Mouse (Mus musculus): ENCODE measurements around the gene Tmem120b. TPM values are rescaled to one million over a fixed set of nuclear protein-coding genes. Genes with fewer than 3 reads are reported as not detected.
A peak's percentile ranks its signal among the peaks of the same experiment; 100 is the strongest.
"Not testable (repeated sequence)": the region's sequence is repeated elsewhere in the genome, so short reads cannot be mapped to it uniquely, and the experiment has no call there.

Tmem120b gene
- polyA plus RNA-seq, 1 experiment = 1.6 TPM

DNA sequence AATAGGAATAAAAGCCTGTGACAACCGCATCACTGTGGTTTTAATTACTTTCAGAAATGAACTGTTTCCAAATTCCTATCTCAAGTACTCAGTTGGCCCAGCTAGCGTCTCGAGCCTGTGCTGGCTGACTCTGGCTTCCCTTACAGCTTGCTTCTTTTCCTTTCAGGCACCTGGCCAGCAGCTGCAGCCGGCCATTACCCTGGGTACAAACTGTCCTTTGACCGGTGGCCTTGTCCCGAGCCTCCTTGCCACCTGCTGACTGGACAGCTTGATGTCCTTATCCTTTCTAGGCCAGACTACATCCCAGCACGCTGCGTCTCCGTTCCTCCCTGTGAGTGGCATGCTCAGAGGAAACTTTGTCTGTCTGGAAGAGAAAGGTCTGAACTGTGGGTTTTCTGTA is 17.3 kb upstream of the Tmem120b start:
- Histone ChIP-seq H3K4me1 (ENCODE audit: control insufficient read depth, insufficient read depth, insufficient read length, low read length) (no peaks in the 10 kb centered on the region; the same call in 1 of the 2 replicates), H3K27ac (ENCODE audit: insufficient read depth, low read depth, low read length) (no peak overlapping the region), H3K27me3 (ENCODE audit: control insufficient read depth, insufficient read depth, low read length) (no peaks in the 10 kb centered on the region), H3K36me3 (ENCODE audit: control insufficient read depth, insufficient read depth, low read length) (no peaks in the 10 kb centered on the region), H3K4me3 (ENCODE audit: low read depth, low read length) (no peak overlapping the region)
- 63% methylated on average over 9 of the region's 9 CpGs for WGBS
- TF ChIP-seq CTCF (IDR thresholded peaks at IDR 0.05; ENCODE audit: extremely low read depth, insufficient read length, insufficient replicate concordance, low read depth, low read length) = no peak
- no peak for TF ChIP-seq POLR2A (IDR thresholded peaks at IDR 0.05; ENCODE audit: low read depth, low read length)

DNA sequence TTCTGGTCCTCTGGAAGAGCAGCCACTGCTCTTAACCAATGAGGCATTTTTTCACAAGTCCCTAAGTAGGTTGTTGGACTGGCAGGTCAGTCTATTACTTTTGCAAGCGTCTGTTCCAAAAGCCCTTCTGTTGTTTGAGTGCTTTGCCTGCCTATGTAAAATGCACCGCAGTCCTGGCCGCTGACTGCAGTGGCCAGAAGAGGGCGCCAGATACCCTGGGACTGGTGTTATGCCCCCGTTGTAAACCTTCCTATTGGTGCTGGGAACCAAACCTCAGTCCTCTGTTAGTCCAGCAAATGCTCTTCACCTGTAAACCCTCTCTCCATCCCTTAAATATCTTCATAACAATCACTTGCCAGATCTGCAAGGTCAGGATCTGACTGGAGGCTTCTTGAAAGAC is 16.5 kb upstream of the Tmem120b start:
- WGBS = 90% methylated on average over 5 of the region's 5 CpGs
- TF ChIP-seq POLR2A (IDR thresholded peaks at IDR 0.05; ENCODE audit: low read depth, low read length) = no peak
- peak; percentile 15; the same call in 1 of the 2 replicates for TF ChIP-seq CTCF (IDR thresholded peaks at IDR 0.05; ENCODE audit: extremely low read depth, insufficient read length, insufficient replicate concordance, low read depth, low read length)
- Histone ChIP-seq H3K27ac (ENCODE audit: insufficient read depth, low read depth, low read length) (no peak overlapping the region), H3K4me3 (ENCODE audit: low read depth, low read length) (no peak overlapping the region), H3K4me1 (ENCODE audit: control insufficient read depth, insufficient read depth, insufficient read length, low read length) (no peaks in the 10 kb centered on the region; the same call in 1 of the 2 replicates), H3K36me3 (ENCODE audit: control insufficient read depth, insufficient read depth, low read length) (no peaks in the 10 kb centered on the region), H3K27me3 (ENCODE audit: control insufficient read depth, insufficient read depth, low read length) (no peaks in the 10 kb centered on the region)

DNA sequence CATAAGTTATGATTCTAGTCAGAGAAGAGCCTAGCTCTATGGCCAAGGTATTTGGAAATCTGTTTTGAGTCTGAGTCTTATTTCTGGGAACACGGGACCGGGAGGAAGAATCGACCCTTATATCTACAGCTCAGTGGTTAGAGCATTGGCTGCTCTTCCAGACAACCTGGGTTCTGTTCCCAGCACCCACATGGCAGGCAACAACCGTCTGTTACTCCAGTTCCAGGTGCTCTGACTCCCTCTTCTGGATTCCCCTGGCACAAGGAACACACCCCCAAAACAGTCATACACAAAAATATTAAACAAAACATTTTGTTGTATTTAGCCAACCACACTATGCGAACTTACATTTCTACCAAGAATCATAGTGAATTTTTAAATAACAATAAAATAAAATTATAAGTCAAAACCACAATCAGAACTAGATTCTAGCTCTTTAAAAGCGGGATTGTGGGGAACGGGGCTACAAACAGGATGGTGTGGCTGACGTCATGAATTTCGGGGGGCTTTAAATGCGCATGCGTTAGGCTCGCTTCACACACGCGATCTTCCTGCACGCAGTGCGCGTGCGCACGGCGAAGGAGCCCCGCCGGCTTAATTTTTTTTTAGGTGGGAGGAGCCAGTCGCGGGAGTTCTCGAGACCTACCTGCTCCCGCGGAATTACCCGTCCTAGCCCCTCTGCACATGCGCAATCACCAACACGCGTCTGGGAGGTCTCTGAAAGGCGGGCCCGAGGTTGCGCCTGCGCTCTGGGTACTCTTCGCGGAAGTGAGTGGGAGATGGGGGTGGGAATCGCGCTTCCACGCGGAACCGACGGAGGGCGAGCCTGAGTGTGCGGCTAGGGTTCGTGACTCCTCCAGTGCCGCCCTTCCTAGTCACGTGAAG is 10.6 kb upstream of the Tmem120b start:
- no peaks in the 10 kb centered on the region for H3K36me3 ChIP-seq (ENCODE audit: control insufficient read depth, insufficient read depth, low read length)
- TF ChIP-seq CTCF (IDR thresholded peaks at IDR 0.05; ENCODE audit: extremely low read depth, insufficient read length, insufficient replicate concordance, low read depth, low read length) (peak; percentile 44; the same call in 1 of the 2 replicates), POLR2A (IDR thresholded peaks at IDR 0.05; ENCODE audit: low read depth, low read length) (peak; percentile 69)
- H3K4me1 ChIP-seq (ENCODE audit: control insufficient read depth, insufficient read depth, insufficient read length, low read length) = no peaks in the 10 kb centered on the region; the same call in 1 of the 2 replicates
- WGBS = 8% methylated on average over 48 of the region's 48 CpGs
- peak overlapping the region; percentile 66 for H3K4me3 ChIP-seq (ENCODE audit: low read depth, low read length)
- H3K27me3 ChIP-seq (ENCODE audit: control insufficient read depth, insufficient read depth, low read length) = no peaks in the 10 kb centered on the region
- H3K27ac ChIP-seq (ENCODE audit: insufficient read depth, low read depth, low read length) = peak overlapping the region; percentile 50

DNA sequence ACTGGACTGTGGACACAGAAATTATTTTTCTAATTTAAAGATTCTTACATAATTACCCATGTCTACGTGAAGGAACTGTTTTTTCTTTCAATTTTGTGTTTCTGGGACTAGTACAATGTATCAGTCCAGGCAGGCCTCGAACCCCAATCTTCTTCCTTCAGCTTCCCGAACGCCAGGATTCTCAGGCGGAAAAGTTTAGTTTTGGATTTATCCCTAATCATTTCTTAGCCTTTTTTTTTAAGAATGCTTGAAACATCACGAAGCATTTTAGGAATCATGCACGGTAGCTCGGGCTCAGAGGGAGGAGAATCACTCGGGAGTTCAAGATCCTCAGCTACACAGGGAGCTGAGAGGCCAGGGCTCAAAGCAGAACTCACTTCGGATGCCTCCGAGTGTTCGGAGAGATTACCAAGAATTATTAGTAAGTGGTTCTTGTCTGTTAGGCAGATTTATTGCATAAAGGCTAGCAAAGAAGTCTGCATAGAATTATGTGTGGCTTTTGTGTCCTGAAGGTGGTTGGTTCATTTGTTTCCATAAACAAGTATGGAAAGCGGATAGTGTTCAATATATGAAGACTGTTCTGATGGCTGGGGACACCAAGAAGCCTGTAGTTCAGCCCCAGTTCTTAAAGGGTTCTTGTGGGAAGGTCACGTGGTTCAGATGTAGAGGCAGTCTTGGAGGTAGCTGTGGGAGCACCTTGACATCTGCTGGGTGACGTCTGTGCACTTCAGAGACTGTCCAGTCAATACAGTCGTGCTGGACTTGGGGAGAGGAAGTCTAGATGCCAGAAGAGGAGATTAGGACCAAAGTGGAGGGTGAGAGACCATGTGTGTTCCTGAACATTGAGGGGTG is 9.7 kb upstream of the Tmem120b start:
- peak overlapping the region; percentile 50 for H3K27ac ChIP-seq (ENCODE audit: insufficient read depth, low read depth, low read length)
- no peak for TF ChIP-seq POLR2A (IDR thresholded peaks at IDR 0.05; ENCODE audit: low read depth, low read length)
- TF ChIP-seq CTCF (IDR thresholded peaks at IDR 0.05; ENCODE audit: extremely low read depth, insufficient read length, insufficient replicate concordance, low read depth, low read length) = no peak
- 26% methylated on average over 16 of the region's 16 CpGs for WGBS
- H3K4me1 ChIP-seq (ENCODE audit: control insufficient read depth, insufficient read depth, insufficient read length, low read length) = no peaks in the 10 kb centered on the region; the same call in 1 of the 2 replicates
- no peaks in the 10 kb centered on the region for H3K36me3 ChIP-seq (ENCODE audit: control insufficient read depth, insufficient read depth, low read length)
- H3K27me3 ChIP-seq (ENCODE audit: control insufficient read depth, insufficient read depth, low read length) = no peaks in the 10 kb centered on the region
- H3K4me3 ChIP-seq (ENCODE audit: low read depth, low read length) = peak overlapping the region; percentile 66

DNA sequence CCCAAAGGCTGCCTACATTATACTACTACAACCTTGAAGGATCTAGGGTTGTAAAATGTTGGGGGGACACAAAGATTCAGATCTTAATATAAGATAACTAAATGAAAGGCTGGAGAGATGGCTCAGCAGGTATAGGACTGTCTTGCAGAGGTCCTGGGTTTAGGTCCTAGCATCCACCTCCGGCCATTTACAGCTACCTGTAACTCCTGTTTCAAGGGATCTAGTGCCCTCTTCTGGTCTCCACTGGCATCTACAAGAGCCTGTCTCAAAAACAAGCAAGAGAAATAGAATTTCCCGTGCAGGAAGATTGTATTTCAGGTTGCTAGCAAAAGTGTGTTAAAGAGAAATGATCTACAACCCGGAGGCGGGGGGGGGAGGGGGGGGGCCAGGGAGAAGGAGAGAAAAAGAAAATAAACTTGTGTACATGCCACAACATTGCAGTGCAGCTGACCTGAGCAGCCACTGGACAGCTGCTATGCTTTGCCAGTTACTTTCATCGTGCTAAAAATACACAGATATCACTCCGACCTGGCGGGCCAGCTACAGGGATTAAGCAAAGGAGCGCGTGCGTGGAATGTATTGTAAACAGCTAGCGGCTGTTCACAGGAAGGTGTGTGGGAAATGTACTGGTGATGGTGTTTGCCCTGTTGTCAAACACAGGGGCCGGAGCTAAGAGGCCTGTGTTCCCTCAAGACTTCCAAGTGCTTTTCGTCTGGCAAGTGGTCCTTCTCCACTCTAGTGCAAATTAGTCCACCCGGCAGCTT is 8.3 kb upstream of the Tmem120b start:
- Histone ChIP-seq H3K4me3 (ENCODE audit: low read depth, low read length) (no peak overlapping the region), H3K4me1 (ENCODE audit: control insufficient read depth, insufficient read depth, insufficient read length, low read length) (no peaks in the 10 kb centered on the region; the same call in 1 of the 2 replicates), H3K36me3 (ENCODE audit: control insufficient read depth, insufficient read depth, low read length) (no peaks in the 10 kb centered on the region), H3K27me3 (ENCODE audit: control insufficient read depth, insufficient read depth, low read length) (no peaks in the 10 kb centered on the region), H3K27ac (ENCODE audit: insufficient read depth, low read depth, low read length) (peak overlapping the region; percentile 55)
- TF ChIP-seq CTCF (IDR thresholded peaks at IDR 0.05; ENCODE audit: extremely low read depth, insufficient read length, insufficient replicate concordance, low read depth, low read length) (peak; percentile 56; the same call in 1 of the 2 replicates), POLR2A (IDR thresholded peaks at IDR 0.05; ENCODE audit: low read depth, low read length) (no peak)
- 39% methylated on average over 14 of the region's 14 CpGs for WGBS

DNA sequence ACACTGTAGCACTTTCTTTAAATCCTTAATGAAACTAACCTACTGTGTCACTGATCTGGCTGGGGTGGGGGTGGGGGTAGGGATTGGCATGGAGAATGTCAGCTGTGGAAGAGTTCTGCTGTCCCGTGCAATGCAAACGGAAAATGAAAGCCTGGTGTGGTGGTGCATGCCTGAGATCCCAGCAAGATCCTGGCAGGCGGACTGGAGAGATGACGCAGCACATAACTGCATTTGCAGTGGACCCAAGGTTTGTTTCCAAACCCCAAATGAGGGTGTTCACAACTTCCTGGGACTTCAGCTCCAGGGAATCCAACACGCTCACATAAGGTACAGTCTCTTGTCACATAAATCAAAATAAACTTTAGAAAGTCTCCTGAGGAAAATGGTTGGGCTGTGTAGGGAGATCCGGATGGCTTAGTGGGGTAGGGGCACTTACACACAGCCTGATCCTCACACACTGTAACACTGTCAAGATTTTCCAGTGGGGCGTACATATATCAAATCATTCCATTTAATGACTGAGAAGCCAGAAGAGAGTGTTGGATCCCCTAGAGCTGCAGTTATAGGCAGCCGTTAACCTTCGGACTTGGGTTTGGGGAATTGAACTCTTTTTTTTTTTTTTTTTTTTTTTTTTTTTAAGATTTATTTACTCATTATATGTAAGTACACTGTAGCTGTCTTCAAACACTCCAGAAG is 7.4 kb upstream of the Tmem120b start:
- WGBS = 60% methylated on average over 9 of the region's 9 CpGs
- Histone ChIP-seq H3K36me3 (ENCODE audit: control insufficient read depth, insufficient read depth, low read length) (no peaks in the 10 kb centered on the region), H3K4me3 (ENCODE audit: low read depth, low read length) (no peak overlapping the region), H3K4me1 (ENCODE audit: control insufficient read depth, insufficient read depth, insufficient read length, low read length) (no peaks in the 10 kb centered on the region; the same call in 1 of the 2 replicates), H3K27me3 (ENCODE audit: control insufficient read depth, insufficient read depth, low read length) (no peaks in the 10 kb centered on the region), H3K27ac (ENCODE audit: insufficient read depth, low read depth, low read length) (peak overlapping the region; percentile 55)
- TF ChIP-seq CTCF (IDR thresholded peaks at IDR 0.05; ENCODE audit: extremely low read depth, insufficient read length, insufficient replicate concordance, low read depth, low read length) (no peak), POLR2A (IDR thresholded peaks at IDR 0.05; ENCODE audit: low read depth, low read length) (no peak)

DNA sequence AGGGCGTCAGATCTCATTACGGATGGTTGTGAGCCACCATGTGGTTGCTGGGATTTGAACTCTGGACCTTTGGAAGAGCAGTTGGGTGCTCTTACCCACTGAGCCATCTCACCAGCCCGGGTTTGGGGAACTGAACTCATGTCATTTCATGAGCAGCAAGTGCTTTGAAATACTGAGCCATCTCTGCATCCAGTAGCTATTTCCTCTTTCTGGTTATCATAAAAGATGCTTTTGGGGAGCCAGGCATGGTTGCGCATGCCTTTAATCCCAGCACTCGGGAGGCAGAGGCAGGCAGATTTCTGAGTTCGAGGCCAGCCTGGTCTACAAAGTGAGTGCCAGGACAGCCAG is 6.8 kb upstream of the Tmem120b start:
- not testable (repeated sequence) for H3K27me3 ChIP-seq (ENCODE audit: control insufficient read depth, insufficient read depth, low read length); H3K4me3 ChIP-seq (ENCODE audit: low read depth, low read length); H3K36me3 ChIP-seq (ENCODE audit: control insufficient read depth, insufficient read depth, low read length); H3K4me1 ChIP-seq (ENCODE audit: control insufficient read depth, insufficient read depth, insufficient read length, low read length); H3K27ac ChIP-seq (ENCODE audit: insufficient read depth, low read depth, low read length)
- 59% methylated on average over 6 of the region's 6 CpGs for WGBS

Measured in small intestine, adult 2 months (tissue).